Mouse (Mus musculus): ENCODE measurements around the gene Pigx.

The Pigx gene

DNA sequence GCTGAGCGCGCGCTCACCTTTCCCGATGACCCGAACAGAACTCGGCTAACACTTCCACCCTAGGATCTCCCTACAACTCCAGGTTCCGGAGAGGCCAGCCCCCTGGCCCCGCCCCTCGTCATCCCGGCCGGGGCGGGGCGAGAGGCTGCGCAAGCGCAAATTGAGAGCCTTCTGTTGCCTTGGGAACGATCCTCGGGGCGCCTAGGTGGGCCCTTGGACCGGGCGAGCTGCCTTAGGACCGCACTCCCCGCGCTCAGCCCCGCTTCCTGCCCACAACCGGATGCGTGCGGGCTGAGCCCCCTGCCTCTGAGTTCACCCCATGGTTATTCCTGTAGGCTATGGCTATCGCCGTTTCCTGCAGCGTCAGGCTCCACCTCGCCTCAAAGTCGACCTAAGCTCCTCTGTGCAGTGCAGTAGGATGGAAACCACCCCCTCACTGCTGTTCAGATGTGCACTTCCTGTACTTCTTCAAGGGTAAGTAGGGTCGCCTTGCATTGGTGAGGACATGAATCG lies at the start of gene Pigx, which contains the start of gene Cep19:
Gene Pigx, minus strand, starts transcription at position 103 of the 513 bp plus-strand sequence.
Gene Cep19, plus strand, starts transcription at position 163 of the 513 bp plus-strand sequence.
- DNase-seq (ENCODE audit: low read depth in 2 of 2, low spot score in 2 of 2) = peak; percentile 75 to 84

DNA sequence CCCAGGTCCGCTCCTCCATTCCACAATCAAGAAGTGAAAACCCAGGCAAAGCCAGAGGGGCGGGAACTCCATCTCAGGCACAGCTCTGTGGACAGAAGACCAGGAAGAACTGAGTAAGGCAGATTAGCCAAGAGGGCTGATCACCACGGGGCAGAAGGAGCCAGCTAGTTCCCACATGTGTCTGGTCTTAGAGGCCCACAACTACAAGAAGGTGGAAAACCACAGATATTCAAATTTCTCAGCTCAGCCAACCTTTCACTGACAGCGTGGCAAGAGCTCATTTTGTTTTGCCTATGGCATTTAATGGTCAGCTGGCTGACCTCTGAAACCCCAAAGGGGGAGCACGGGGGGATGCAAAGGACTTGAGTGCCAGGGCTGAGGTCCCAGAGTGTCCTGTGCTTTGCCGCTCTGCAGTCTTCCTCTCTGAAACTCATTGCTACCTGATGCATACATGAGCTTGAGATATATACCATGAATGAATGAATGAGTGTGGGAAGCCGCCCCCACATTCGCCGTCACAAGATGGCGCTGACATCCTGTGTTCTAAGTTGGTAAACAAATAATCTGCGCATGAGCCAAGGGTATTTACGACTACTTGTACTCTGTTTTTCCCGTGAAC lies 48.2 kb upstream of the Pigx start:
- no peak for DNase-seq (ENCODE audit: low read depth in 2 of 2, low spot score in 2 of 2)

DNA sequence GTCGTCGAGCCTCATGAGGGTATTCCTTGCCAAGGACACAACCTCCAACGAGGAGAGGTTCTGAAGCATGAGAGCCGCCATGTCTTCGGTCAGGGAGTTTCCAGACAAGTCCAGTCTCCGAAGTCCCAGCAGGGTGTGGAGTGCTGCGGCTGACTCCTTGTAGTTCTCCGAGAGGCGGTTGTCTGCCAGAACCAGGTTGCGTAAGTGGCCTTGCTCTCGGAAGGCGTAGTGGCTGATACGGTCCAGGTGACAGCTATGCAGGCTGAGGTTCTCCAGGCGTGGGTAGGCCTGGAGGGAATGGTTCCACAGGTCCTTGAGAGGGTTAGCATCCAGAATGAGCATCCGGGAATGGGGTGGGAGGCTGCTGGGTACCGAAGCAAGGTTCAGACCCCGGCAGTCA lies 45.1 kb upstream of the Pigx start:
- no peak for DNase-seq (ENCODE audit: low read depth in 2 of 2, low spot score in 2 of 2)

DNA sequence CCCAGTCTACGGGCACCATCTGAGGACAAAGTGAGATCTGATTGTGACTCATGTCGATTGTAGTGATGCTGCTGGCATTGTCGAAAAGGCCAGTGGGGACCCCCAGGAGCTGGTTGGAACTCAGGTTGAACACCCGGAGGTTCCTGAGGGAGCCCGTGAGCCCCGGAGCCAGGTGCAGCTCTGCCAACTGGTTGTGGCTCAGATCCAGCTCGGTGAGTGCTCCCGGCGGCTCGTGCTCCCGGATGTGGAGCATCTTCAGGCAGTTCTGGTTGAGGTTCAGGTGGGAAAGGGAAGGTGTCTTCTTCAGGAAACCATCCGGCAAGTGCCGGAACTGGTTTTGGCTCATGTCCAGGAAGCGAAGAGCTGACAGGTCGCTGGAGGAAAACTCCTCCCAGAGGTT lies 44.2 kb upstream of the Pigx start:
- DNase-seq (ENCODE audit: low read depth in 2 of 2, low spot score in 2 of 2) = no peak

DNA sequence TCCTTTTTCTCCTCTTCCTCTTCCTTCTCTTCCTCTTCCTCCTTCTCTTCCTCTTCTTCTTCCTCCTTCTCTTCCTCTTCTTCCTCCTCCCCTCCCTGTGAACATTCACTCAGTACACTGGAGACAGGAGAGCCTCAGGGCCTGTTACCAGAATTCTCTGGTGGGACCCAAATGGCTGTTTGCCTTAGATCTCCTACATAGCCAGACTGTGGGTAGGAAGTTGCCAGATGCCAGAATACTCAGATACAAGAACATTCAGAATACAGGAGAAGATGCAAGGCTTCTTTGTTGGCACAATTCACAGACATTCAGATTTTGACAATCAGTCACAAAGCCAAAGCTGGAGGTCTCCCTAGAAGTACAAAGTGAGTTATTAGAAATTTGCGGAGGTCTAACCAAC lies 39.4 kb upstream of the Pigx start:
- DNase-seq (ENCODE audit: low read depth in 2 of 2, low spot score in 2 of 2) = no peak

DNA sequence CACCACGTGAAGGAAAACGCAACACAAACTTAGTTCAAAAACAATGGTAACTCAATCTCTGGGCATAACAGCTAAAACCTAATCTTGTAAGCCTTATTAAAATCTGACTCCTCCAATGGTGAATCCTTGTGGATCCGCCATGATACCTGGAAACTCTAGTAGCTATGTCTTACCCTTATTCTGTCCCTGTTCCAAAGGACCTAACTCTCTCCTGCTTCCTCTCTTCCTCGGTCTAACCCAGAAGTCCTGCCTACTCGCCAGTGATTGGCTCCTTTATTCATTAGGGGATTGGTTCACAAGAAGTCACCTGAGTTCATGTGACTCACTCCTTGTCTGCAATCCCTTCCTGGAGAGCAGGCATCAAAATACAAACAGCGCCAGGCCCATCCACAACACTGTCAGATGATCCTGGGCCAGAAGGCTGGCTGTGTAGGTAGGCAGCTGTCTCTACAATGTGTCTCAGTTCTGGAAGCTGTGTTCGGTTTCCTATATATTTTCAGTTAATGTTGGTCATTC lies 36.4 kb upstream of the Pigx start:
- DNase-seq (ENCODE audit: low read depth in 2 of 2, low spot score in 2 of 2) = no peak

DNA sequence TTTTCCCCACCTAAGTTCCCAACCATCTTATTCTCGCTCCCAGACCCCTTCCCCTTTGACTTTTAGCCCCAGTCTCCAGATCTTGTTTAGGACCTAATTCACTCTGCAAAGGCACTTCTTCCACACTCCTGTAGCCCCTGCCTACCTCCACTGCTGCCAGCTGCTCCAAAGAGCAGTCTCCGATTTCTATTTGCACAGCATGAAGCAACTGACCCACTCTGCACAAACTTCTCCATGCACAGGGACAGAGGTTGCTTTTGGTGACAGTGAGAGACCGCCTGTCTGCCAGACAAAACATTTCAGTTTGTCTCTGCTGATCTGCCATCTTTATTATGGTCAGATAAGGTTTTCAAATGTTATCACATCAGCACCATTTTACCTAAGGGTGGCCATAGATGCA lies 33.6 kb upstream of the Pigx start:
- DNase-seq (ENCODE audit: low read depth in 2 of 2, low spot score in 2 of 2) = no peak

DNA sequence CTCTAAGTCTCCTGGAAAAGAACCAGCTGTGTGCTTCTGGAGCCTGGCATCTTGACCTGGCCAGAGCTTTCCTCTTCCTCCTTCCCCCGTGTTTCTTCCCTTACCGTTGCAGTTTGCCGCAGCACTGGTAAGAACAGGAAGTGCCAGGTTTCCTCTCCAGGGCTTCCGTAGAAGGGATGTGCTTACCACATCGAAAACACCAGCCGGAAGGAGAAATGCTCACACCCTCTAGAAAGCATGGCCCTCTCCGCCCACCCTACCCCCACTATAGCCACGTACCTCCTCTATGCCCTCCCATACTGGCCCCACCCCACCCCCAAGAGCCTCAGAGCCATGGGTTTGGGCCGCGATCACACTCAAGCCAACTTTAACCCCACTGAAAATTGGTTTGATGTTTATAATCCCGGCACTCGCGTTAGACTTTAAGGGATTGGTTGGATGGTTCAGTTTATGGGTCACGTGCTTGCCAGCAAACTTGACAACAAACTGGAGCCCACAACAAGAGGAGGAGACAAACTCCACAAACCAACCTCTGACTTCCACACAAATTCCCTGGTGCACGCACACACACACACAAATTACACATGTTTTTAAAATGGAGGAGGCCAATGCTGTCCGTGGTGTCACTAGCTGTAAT lies 30.8 kb upstream of the Pigx start:
- DNase-seq (ENCODE audit: low read depth in 2 of 2, low spot score in 2 of 2) = peak; percentile 62 to 72

DNA sequence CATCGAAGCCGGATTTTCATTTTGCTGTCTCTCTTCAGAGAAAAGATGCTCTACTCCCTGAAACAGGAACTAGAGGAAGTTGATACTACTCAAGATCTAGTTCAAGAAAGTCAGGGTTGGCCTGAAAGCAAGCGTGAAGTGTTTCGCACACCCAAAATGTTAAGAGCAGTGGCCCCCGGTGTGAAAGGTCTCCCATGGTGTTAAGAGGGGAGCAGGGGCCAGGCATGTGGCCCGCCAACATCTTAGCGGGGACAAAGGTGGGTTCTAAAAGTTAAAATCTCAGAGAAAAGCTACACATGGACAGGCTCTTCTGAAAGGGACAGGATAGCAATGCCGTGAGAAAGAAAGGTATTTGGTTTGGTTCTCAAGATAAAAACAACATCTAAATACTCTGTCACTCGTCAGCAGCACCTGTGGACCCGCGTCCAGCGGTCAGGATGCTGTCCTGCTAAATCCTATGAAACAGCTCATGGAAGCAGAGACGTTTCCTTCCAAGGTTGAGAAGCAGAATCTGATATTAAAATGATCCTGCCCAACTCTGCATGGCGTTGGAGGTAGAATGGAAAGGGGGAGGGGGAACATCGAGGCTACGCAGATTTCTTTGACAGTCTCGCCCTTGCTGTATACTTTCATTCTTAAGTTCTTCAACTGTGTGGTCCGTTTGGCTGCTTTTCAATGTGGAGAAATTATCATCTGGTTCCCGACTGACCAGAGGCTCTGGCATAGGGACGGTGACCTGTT lies 30.1 kb upstream of the Pigx start:
- no peak for DNase-seq (ENCODE audit: low read depth in 2 of 2, low spot score in 2 of 2)

DNA sequence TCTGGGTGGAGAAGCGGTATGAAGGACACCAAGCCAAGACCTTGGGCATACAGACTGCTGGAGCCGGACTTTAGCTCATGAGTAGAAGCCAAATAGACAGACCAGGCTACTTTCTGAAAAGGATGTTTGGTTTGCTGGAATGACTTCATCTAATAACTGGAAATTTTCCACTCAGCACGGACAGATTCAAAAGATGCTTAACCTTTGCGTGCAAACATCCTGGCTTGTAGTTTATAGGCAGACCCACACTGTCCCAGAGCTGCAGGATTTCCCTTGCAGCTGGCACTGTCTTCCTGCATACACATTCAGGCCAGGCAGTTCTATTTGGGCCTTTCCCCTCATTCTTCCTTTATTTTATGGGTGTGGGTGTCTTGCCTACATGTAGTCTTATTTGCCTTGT lies 27.5 kb upstream of the Pigx start:
- no peak for DNase-seq (ENCODE audit: low read depth in 2 of 2, low spot score in 2 of 2)

DNA sequence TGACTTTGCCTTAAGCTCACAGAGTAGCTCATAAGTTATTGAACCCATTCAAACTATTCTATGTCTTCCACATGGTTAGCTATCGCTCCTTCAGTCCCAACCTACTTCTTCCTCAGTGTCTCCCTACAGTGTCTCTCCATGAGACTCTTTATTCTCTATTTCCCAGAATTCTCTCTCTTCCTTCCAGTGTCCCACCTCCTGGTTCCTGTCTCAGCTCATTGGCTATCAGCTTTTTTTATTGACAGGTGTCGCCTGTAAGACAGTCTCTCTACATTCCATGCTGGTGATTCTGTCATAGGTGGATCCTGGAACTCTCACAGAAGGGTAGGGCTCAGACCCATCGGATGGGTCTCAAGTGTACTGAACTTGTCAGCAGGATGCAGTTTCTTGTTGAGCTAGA lies 25.8 kb upstream of the Pigx start:
- DNase-seq (ENCODE audit: low read depth in 2 of 2, low spot score in 2 of 2) = no peak

DNA sequence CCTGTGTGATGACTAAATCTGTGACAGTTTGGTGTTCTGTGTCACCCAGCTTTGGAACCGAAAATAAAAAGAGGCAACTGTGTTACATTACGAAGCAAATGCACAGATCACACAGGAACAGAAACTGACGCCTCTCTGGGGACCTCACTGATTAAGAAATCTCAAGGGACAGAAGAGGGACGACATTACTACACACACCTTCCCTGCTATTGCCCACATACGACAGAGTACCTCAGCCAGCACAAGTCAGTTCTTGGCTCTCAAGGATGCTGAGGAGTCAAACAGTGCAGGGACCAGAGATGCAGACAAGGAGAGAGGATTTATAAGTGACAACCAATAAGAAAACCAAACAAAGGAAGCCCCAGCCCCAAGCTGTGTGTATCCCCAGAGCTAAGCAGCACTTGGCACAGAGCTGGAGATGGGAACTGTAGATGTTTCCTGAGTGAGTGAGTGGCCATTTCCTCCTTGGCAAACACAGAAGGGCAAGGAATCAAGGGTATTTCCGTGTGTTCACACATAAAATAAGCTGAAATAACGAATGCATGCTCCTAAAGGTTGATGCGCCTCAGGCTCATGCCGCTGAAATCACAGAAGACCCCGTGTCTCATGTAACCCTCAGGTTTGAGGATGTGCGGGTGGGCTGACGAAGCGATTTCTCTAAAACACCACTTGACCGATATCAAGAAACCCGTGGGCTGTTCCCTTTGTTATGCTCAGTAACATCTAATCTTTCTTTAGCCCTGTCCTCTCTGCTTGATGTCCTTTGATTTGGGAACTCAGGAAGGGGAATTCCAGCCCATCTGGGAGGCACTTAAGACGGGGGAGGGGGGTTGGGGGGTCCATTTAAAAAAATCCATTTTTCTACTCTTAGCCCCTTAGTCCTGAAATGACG lies 25.1 kb upstream of the Pigx start:
- no peak for DNase-seq (ENCODE audit: low read depth in 2 of 2, low spot score in 2 of 2)

DNA sequence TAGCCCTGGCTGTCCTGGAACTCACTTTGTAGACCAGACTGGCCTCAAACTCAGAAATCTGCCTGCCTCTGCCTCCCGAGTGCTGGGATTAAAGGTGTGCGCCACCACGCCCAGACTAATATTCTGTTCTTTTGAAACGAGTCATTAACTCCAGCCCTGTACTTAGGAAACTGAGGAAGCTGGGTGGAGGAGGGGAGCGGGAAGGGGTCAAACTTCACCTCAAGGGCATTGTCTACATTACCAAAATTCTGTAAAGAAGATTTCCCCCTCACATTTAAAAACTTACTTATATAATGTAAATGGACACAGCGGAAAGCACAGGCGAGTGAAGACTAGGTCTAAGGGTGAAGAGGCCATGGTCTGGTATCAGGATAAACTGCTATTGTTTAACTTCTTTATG lies 24.5 kb upstream of the Pigx start:
- DNase-seq (ENCODE audit: low read depth in 2 of 2, low spot score in 2 of 2) = no peak

DNA sequence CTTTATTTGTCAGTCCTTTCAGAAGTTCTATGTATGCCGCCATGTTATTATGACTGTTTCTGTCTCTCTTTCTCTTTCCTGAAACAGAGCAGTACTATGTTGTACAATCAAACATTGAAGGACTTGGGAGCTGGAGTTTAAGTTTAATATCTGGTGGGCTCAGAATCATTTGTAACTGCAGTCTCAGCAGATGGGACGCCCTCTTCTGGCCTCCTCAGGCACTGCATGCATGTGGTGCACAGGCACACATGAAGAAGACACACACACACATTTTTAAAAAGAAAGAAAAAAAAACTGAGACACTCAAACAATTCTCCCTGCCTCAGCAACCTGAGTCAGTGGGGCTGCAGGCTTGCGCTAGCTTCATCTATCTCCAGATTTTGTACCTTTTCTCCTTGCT lies 20.9 kb upstream of the Pigx start:
- DNase-seq (ENCODE audit: low read depth in 2 of 2, low spot score in 2 of 2) = no peak

DNA sequence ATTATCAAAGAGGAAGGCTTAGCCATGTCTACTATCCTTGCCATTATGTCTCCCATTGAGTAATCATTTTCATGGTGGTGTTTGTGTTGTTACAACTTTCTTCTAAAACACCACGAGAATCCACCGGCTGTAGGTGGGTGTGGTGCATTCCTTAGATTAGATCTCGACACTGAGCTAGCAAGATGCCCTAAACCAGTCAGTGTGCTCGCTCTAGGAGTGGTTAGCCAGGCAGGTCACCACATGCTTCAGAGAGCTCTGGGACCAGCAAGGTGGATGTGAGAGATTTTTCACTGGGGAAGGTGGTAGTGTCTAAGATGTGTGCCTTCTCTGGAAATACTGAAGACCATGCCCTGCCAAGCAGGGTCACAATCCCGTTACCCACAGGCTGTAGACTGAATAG lies 16.6 kb upstream of the Pigx start:
- DNase-seq (ENCODE audit: low read depth in 2 of 2, low spot score in 2 of 2) = no peak

DNA sequence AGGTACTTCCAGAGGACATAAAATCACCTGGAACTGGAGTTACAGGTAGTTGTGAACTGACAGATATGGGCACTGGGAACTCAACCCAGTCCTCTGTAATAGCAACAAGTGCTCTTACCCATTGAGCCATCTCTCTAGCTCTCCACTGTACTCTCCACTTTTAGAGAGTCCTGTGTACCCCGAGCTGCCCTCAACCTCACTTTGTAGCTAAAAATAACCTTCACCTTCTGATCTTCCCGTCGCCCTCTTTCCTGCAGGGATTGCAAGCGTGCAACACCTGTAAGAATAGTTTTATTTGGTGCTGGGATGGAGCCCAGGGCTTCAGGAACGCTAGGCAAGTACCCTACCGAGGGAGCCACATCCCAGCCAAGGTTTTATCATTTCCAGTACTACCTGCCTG lies 16.2 kb upstream of the Pigx start:
- DNase-seq (ENCODE audit: low read depth in 2 of 2, low spot score in 2 of 2) = no peak

DNA sequence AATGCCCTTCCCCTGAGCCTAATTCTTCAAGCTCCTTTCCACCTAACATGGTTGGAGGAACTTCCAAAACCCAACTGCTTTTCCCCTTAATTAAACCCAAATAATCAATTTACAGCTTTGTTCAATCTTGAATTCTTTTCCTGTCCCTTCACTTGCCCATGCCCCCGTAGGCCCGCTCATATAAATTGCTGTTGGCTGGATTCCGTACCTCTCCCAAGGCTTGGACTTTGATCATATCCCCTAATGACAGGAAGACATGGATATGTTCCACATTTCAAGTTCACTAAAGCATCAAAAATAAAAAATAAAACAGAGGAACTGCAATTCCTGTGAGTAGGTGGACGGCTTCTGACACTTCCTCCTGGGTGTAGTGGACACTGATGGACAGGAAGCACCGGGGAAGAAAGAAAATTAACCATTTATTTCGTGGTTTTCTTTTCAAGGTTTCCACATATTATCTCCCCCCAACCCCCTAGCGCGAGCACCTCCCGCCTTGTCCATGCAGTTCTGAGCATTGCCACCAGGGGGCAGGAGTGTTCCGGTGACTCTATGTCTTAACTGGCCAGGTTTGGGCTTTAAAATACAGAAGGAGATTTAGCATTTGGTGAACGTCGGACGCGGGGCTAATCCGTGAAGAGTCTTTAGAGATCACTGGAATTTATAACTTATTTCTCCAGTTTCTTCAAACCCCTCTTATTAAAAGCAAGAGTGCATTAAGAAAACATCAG lies 15.6 kb upstream of the Pigx start:
- DNase-seq (ENCODE audit: low read depth in 2 of 2, low spot score in 2 of 2) = peak; percentile 90

DNA sequence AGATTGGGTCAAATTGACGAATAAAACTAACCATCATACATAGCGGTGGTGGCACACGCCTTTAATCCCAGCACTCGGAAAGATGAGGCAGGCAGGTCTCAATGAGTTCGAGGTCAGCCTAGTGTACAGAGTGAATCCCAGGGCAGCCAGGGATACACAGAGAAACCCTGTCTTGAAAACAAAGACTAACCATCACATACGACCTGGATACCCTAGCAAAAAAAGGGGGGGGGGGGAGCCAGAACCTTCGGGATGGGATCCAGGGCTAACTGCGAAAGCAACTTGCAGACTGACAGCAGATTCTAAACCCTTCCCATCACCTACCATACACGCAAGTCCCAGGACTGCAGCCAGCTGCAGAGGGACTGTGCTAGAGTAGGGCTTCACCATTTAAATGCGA lies 14.9 kb upstream of the Pigx start:
- no peak for DNase-seq (ENCODE audit: low read depth in 2 of 2, low spot score in 2 of 2)

DNA sequence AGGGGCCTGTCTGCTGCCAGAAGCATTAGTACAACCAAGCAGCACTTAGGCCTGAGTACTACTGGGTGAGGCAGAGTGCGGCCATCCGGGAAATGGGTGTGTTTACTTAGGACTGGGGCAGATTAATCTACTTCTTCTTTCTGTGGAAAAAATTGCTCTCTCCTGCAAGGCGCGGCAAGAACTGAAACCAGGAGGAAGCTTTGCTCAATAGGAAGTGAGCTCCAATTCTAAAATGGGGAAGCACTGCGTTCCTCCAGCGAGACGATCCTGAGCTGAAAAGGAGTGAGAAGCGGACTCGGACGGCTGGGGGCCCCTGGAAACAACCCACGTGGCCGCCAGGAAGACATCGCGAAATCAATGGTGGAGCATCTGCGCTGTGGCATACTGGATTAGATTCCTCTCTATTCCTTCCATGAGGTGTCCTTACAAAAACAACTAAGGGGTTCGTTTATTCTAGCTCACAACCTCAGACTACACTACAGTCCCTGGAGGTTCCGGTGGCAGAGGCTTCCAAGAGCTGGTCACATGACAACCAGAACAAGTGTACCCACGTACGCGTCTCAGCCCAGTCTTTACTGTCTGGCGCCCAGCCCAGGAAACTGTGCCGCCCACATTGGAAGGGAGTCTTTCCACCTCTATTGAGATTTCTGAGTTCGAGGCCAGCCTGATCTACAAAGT lies 14.1 kb upstream of the Pigx start:
- DNase-seq (ENCODE audit: low read depth in 2 of 2, low spot score in 2 of 2) = peak; percentile 62 to 65

All from CD8-positive naive resting alpha-beta T cell, adult 2 months (primary cell).